Mouse (Mus musculus): Measurements from ENCODE around the gene Gfod2. TPM values are rescaled to one million over a fixed set of nuclear protein-coding genes. Genes with fewer than 3 reads are reported as not detected.
A peak's percentile ranks its signal among the peaks of the same experiment; 100 is the strongest.

The Gfod2 gene
- polyA plus RNA-seq, 1 experiment from 2014 or later: 7.5 TPM

DNA sequence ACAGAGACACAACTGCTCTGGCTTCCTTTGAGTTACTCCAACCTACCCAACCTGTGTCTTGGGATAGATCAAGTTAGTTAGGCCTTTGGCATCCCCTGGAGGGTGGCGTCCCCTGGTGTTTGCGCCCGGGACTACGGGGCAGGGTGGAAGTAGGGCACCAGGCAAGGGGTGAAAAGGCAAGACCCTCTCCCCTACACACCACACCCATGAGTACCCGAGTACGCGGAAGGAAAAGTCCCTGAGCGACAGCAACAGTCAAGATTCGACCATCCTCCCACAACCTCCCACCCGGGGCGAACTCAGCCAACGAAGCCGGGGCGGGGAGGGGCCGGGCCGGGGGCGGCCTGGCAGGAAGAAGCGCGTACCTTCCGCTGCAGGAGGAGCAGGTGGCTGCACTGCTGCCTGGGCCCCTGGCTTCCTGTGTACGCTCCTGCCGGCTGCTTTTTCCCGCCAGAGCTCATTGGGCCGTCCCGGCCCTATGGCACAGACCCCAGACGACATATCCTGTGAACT lies 72.6 kb downstream of the Gfod2 start, which contains the start of gene Carmil2:
TSS of gene Carmil2 (plus strand) at position 479 of the 513 bp plus-strand sequence.
- peak; percentile 77 for ATAC-seq (replicated peaks; ENCODE audit: extremely low read depth, insufficient read depth, low FRiP score)
- H3K9ac ChIP-seq (ENCODE audit: low read length): peak within 1 kb of the TSS; percentile 44
- H3K4me2 ChIP-seq (ENCODE audit: low read depth, low read length): peak within 1 kb of the TSS; percentile 55
- peaks cover 3% of the 10 kb centered on the region for H3K4me1 ChIP-seq (ENCODE audit: control insufficient read depth, insufficient read depth, low read length)
- no peaks in the 10 kb centered on the region; the same call in 1 of the 2 replicates for H3K27me3 ChIP-seq (ENCODE audit: control insufficient read depth, insufficient read depth, low read length)
- peak within 1 kb of the TSS; percentile 66 for H3K27ac ChIP-seq (ENCODE audit: low read length)
- WGBS: 13% methylated on average over 26 of the region's 26 CpGs
- H3K36me3 ChIP-seq (ENCODE audit: control insufficient read depth, insufficient read depth): peaks cover 18% of the 10 kb centered on the region
- H3K4me3 ChIP-seq (ENCODE audit: low read length): peak within 1 kb of the TSS; percentile 32
- no peaks in the 10 kb centered on the region for H3K9me3 ChIP-seq (replicated peaks; ENCODE audit: control insufficient read depth, low read length)

DNA sequence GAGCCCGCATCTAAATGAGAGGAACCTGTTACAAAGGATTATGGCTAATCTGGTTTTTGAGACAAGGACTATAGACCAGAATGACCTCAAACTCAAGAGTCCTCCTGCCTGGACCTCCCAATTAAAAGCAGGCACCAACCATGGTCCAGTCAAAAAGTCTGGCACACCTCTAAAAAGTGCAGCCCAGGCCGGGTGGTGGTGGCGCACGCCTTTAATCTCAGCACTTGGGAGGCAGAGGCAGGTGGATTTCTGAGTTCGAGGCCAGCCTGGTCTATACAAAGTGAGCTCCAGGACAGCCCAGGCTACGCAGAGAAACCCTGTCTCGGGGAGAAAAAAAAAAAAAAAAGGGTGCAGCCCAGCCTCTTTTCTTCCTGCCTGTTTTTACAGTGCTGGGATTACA lies 73.1 kb downstream of the Gfod2 start:
- Histone ChIP-seq H3K9ac (ENCODE audit: low read length) (no peak overlapping the region), H3K27ac (ENCODE audit: low read length) (peak overlapping the region; percentile 46; the same call in 1 of the 2 replicates), H3K4me3 (ENCODE audit: low read length) (peak overlapping the region; percentile 32; the same call in 1 of the 2 replicates)

DNA sequence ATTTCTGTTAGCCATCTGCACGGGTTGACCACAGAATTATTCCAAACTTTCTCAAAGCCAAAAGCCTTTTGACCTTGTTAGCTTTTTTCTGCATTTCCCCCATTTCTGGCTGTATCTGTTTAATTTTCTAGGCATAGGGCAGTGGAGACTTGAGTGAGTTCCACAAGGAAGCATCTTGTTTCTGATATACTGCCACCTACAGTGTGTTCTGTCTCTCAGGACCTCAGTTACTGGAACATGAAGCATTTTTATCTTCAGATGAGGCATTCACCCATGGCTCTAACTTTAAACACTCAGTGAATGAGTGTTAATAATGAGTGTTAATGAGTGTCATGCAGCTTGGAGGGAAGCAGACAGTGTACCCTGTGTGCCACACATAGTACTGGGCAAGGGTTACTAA lies 80.6 kb downstream of the Gfod2 start:
- no peak overlapping the region for H3K4me2 ChIP-seq (ENCODE audit: low read depth, low read length)
- 77% methylated on average over 1 of the region's 1 CpGs for WGBS
- peaks cover 62% of the 10 kb centered on the region for H3K36me3 ChIP-seq (ENCODE audit: control insufficient read depth, insufficient read depth)
- H3K4me3 ChIP-seq (ENCODE audit: low read length): no peak overlapping the region
- no peak for ATAC-seq (replicated peaks; ENCODE audit: extremely low read depth, insufficient read depth, low FRiP score)
- H3K9me3 ChIP-seq (replicated peaks; ENCODE audit: control insufficient read depth, low read length): no peaks in the 10 kb centered on the region
- H3K27me3 ChIP-seq (ENCODE audit: control insufficient read depth, insufficient read depth, low read length): no peaks in the 10 kb centered on the region
- H3K4me1 ChIP-seq (ENCODE audit: control insufficient read depth, insufficient read depth, low read length): no peaks in the 10 kb centered on the region
- no peak overlapping the region for H3K27ac ChIP-seq (ENCODE audit: low read length)
- no peak overlapping the region; the same call in 1 of the 2 replicates for H3K9ac ChIP-seq (ENCODE audit: low read length)

More for the DNA sequence above, 73.1 kb downstream of the Gfod2 start:
- ATAC-seq (replicated peaks; ENCODE audit: extremely low read depth, insufficient read depth, low FRiP score): no peak
- H3K4me1 ChIP-seq (ENCODE audit: control insufficient read depth, insufficient read depth, low read length): peaks cover 3% of the 10 kb centered on the region
- H3K27me3 ChIP-seq (ENCODE audit: control insufficient read depth, insufficient read depth, low read length): no peaks in the 10 kb centered on the region; the same call in 1 of the 2 replicates
- no peaks in the 10 kb centered on the region for H3K9me3 ChIP-seq (replicated peaks; ENCODE audit: control insufficient read depth, low read length)
- peaks cover 23% of the 10 kb centered on the region for H3K36me3 ChIP-seq (ENCODE audit: control insufficient read depth, insufficient read depth)
- peak overlapping the region; percentile 55 for H3K4me2 ChIP-seq (ENCODE audit: low read depth, low read length)
- WGBS: 69% methylated on average over 7 of the region's 7 CpGs

Other genes starting within 250 kb of the Gfod2 start
- 0.24 and 0.25 TPM in 2 replicates for gene Hsd11b2, start 239.9 kb downstream of the Gfod2 start, polyA plus RNA-seq (2015; fragmentation: Nextera tagmentation; extraction: Ambion mirVana)
- 62.4 and 63.7 TPM in 2 replicates for gene Atp6v0d1, start 192.6 kb downstream of the Gfod2 start, polyA plus RNA-seq (2015; fragmentation: Nextera tagmentation; extraction: Ambion mirVana)
- 34.0 and 36.2 TPM in 2 replicates for gene Ripor1, start 153.4 kb downstream of the Gfod2 start, polyA plus RNA-seq (2015; fragmentation: Nextera tagmentation; extraction: Ambion mirVana)
- gene Ctcf, start 122.1 kb downstream of the Gfod2 start, polyA plus RNA-seq (2015; fragmentation: Nextera tagmentation; extraction: Ambion mirVana): 72.1 and 80.0 TPM in 2 replicates
- 0.71 TPM in 1 of 2 replicates, not detected in the other for gene Agrp, start 121.3 kb downstream of the Gfod2 start, polyA plus RNA-seq (2015; fragmentation: Nextera tagmentation; extraction: Ambion mirVana)
- 1.4 and 3.0 TPM in 2 replicates for gene Carmil2, start 72.4 kb downstream of the Gfod2 start, polyA plus RNA-seq (2015; fragmentation: Nextera tagmentation; extraction: Ambion mirVana)
- 36.4 and 41.7 TPM in 2 replicates for gene Acd, start 57.6 kb downstream of the Gfod2 start, polyA plus RNA-seq (2015; fragmentation: Nextera tagmentation; extraction: Ambion mirVana)
- gene Pard6a, start 57.5 kb downstream of the Gfod2 start, polyA plus RNA-seq (2015; fragmentation: Nextera tagmentation; extraction: Ambion mirVana): 13.6 and 17.5 TPM in 2 replicates
- gene 4933405L10Rik, start 51.0 kb downstream of the Gfod2 start, polyA plus RNA-seq (2015; fragmentation: Nextera tagmentation; extraction: Ambion mirVana): 0.16 TPM in 1 of 2 replicates, not detected in the other
- 13.1 and 13.6 TPM in 2 replicates for gene Enkd1, start 50.5 kb downstream of the Gfod2 start, polyA plus RNA-seq (2015; fragmentation: Nextera tagmentation; extraction: Ambion mirVana)
- 8.3 and 9.2 TPM in 2 replicates for gene Ranbp10, start 68.7 kb upstream of the Gfod2 start, polyA plus RNA-seq (2015; fragmentation: Nextera tagmentation; extraction: Ambion mirVana)
- gene Tsnaxip1, start 69.1 kb upstream of the Gfod2 start, polyA plus RNA-seq (2015; fragmentation: Nextera tagmentation; extraction: Ambion mirVana): 0.43 and 0.64 TPM in 2 replicates
- gene Cenpt, start 94.6 kb upstream of the Gfod2 start, polyA plus RNA-seq (2015; fragmentation: Nextera tagmentation; extraction: Ambion mirVana): 34.0 and 35.6 TPM in 2 replicates
- 49.0 and 50.9 TPM in 2 replicates for gene Thap11, start 96.5 kb upstream of the Gfod2 start, polyA plus RNA-seq (2015; fragmentation: Nextera tagmentation; extraction: Ambion mirVana)
- gene Nutf2, start 101.9 kb upstream of the Gfod2 start, polyA plus RNA-seq (2015; fragmentation: Nextera tagmentation; extraction: Ambion mirVana): 132 and 194 TPM in 2 replicates
- 32.6 and 33.7 TPM in 2 replicates for gene Edc4, start 122.2 kb upstream of the Gfod2 start, polyA plus RNA-seq (2015; fragmentation: Nextera tagmentation; extraction: Ambion mirVana)
- 0.69 and 0.89 TPM in 2 replicates for gene Nrn1l, start 134.9 kb upstream of the Gfod2 start, polyA plus RNA-seq (2015; fragmentation: Nextera tagmentation; extraction: Ambion mirVana)
- gene Pskh1, start 141.8 kb upstream of the Gfod2 start, polyA plus RNA-seq (2015; fragmentation: Nextera tagmentation; extraction: Ambion mirVana): 22.8 and 25.1 TPM in 2 replicates
- gene Ctrl, start 175.2 kb upstream of the Gfod2 start, polyA plus RNA-seq (2015; fragmentation: Nextera tagmentation; extraction: Ambion mirVana): 0.79 and 0.89 TPM in 2 replicates
- 89.4 and 112 TPM in 2 replicates for gene Psmb10, start 179.8 kb upstream of the Gfod2 start, polyA plus RNA-seq (2015; fragmentation: Nextera tagmentation; extraction: Ambion mirVana)
- gene Lcat, start 184.7 kb upstream of the Gfod2 start, polyA plus RNA-seq (2015; fragmentation: Nextera tagmentation; extraction: Ambion mirVana): 1.3 and 1.7 TPM in 2 replicates
- gene Slc12a4, start 207.4 kb upstream of the Gfod2 start, polyA plus RNA-seq (2015; fragmentation: Nextera tagmentation; extraction: Ambion mirVana): 38.5 and 43.1 TPM in 2 replicates
- not detected in 2 replicates for gene Dpep3, start 220.8 kb upstream of the Gfod2 start, polyA plus RNA-seq (2015; fragmentation: Nextera tagmentation; extraction: Ambion mirVana)
- gene Dus2, start 232.7 kb upstream of the Gfod2 start, polyA plus RNA-seq (2015; fragmentation: Nextera tagmentation; extraction: Ambion mirVana): 14.4 and 15.5 TPM in 2 replicates
- gene Dpep2nb, start 247.3 kb upstream of the Gfod2 start, polyA plus RNA-seq (2015; fragmentation: Nextera tagmentation; extraction: Ambion mirVana): 0.13 and 0.16 TPM in 2 replicates